Mouse (Mus musculus): ENCODE results near the gene Alox5ap. TPM values are rescaled to one million over a fixed set of nuclear protein-coding genes. Genes with fewer than 3 reads are reported as not detected.

Alox5ap gene
- polyA plus RNA-seq, 1 experiment from 2014 or later, result 8.7 TPM

GRCm38 (mm10) chr5:149293071-149293470 is 28.5 kb downstream of the Alox5ap start:
- Histone ChIP-seq H3K27me3 (ENCODE audit: low read depth, poor library complexity, severe bottlenecking) (no peaks in the 10 kb centered on the region), H3K27ac (no peak overlapping the region), H3K4me1 (no peaks in the 10 kb centered on the region), H3K4me3 (no peak overlapping the region), H3K36me3 (0 out of 2 replicates have a peak, but pooled peaks cover 3% of the 10 kb centered on the region), H3K9me3 (replicated peaks) (no peaks in the 10 kb centered on the region)
- 87% methylated on average over 4 of the region's 4 CpGs for WGBS
- no peak for DNase-seq (ENCODE audit: low spot score)

- no peaks in the 10 kb centered on the region for H3K27me3 ChIP-seq (ENCODE audit: low read depth, poor library complexity, severe bottlenecking)
- WGBS, result 95% methylated on average over 6 of the region's 6 CpGs
- no peak overlapping the region for H3K27ac ChIP-seq
- H3K4me1 ChIP-seq, result no peaks in the 10 kb centered on the region
- no peaks in the 10 kb centered on the region for H3K9me3 ChIP-seq (replicated peaks)
- DNase-seq (ENCODE audit: low spot score), result no peak
- H3K36me3 ChIP-seq, result 0 out of 2 replicates have a peak, but pooled peaks cover 3% of the 10 kb centered on the region
- H3K4me3 ChIP-seq, result no peak overlapping the region
Observed at GRCm38 (mm10) chr5:149296808-149297207, 32.2 kb downstream of the Alox5ap start.

GRCm38 (mm10) chr5:149297464-149297863 is 32.9 kb downstream of the Alox5ap start:
- Histone ChIP-seq H3K4me1 (no peaks in the 10 kb centered on the region), H3K27ac (no peak overlapping the region), H3K36me3 (0 out of 2 replicates have a peak, but pooled peaks cover 3% of the 10 kb centered on the region), H3K27me3 (ENCODE audit: low read depth, poor library complexity, severe bottlenecking) (no peaks in the 10 kb centered on the region), H3K9me3 (replicated peaks) (no peaks in the 10 kb centered on the region), H3K4me3 (no peak overlapping the region)
- no peak for DNase-seq (ENCODE audit: low spot score)
- WGBS, result 61% methylated on average over 2 of the region's 2 CpGs

- Histone ChIP-seq H3K27ac (no peak overlapping the region), H3K4me1 (no peaks in the 10 kb centered on the region), H3K27me3 (ENCODE audit: low read depth, poor library complexity, severe bottlenecking) (no peaks in the 10 kb centered on the region), H3K36me3 (0 out of 2 replicates have a peak, but pooled peaks cover 3% of the 10 kb centered on the region), H3K9me3 (replicated peaks) (no peaks in the 10 kb centered on the region), H3K4me3 (no peak overlapping the region)
- no peak for DNase-seq (ENCODE audit: low spot score)
- 70% methylated on average over 4 of the region's 4 CpGs for WGBS
Observed at GRCm38 (mm10) chr5:149298234-149298633, 33.7 kb downstream of the Alox5ap start.

- DNase-seq (ENCODE audit: low spot score), result no peak
- no peak overlapping the region for H3K4me3 ChIP-seq
- no peaks in the 10 kb centered on the region for H3K27me3 ChIP-seq (ENCODE audit: low read depth, poor library complexity, severe bottlenecking)
- H3K4me1 ChIP-seq, result peaks cover 26% of the 10 kb centered on the region
- no peaks in the 10 kb centered on the region for H3K9me3 ChIP-seq (replicated peaks)
- 68% methylated on average over 23 of the region's 23 CpGs for WGBS
- peak overlapping the region; percentile 72 for H3K27ac ChIP-seq
- H3K36me3 ChIP-seq, result 0 out of 2 replicates have a peak, but pooled peaks cover 2% of the 10 kb centered on the region
Observed at GRCm38 (mm10) chr5:149312884-149313652, 48.5 kb downstream of the Alox5ap start.

GRCm38 (mm10) chr5:149314514-149315081 is 50.0 kb downstream of the Alox5ap start:
- 87% methylated on average over 12 of the region's 12 CpGs for WGBS
- Histone ChIP-seq H3K4me1 (peaks cover 39% of the 10 kb centered on the region), H3K36me3 (0 out of 2 replicates have a peak, but pooled peaks cover 2% of the 10 kb centered on the region), H3K27me3 (ENCODE audit: low read depth, poor library complexity, severe bottlenecking) (no peaks in the 10 kb centered on the region), H3K27ac (peak overlapping the region; percentile 53; the same call in 1 of the 2 replicates), H3K9me3 (replicated peaks) (no peaks in the 10 kb centered on the region), H3K4me3 (no peak overlapping the region)
- no peak for DNase-seq (ENCODE audit: low spot score)

- Histone ChIP-seq H3K4me3 (no peak overlapping the region), H3K9me3 (replicated peaks) (no peaks in the 10 kb centered on the region), H3K4me1 (peaks cover 61% of the 10 kb centered on the region), H3K27ac (peak overlapping the region; percentile 95), H3K36me3 (0 out of 2 replicates have a peak, but pooled peaks cover 2% of the 10 kb centered on the region), H3K27me3 (ENCODE audit: low read depth, poor library complexity, severe bottlenecking) (no peaks in the 10 kb centered on the region)
- peak; percentile 58 for DNase-seq (ENCODE audit: low spot score)
- 37% methylated on average over 4 of the region's 4 CpGs for WGBS
Observed at GRCm38 (mm10) chr5:149316926-149317325, 52.4 kb downstream of the Alox5ap start.

- Histone ChIP-seq H3K36me3 (0 out of 2 replicates have a peak, but pooled peaks cover 2% of the 10 kb centered on the region), H3K9me3 (replicated peaks) (no peaks in the 10 kb centered on the region), H3K4me3 (peak overlapping the region; percentile 40), H3K27me3 (ENCODE audit: low read depth, poor library complexity, severe bottlenecking) (no peaks in the 10 kb centered on the region), H3K4me1 (peaks cover 76% of the 10 kb centered on the region), H3K27ac (peak overlapping the region; percentile 95)
- peak; percentile 58 for DNase-seq (ENCODE audit: low spot score)
- WGBS, result 11% methylated on average over 9 of the region's 9 CpGs
Observed at GRCm38 (mm10) chr5:149319874-149320323, 55.3 kb downstream of the Alox5ap start.

- peak overlapping the region; percentile 95 for H3K27ac ChIP-seq
- H3K4me1 ChIP-seq, result peaks cover 80% of the 10 kb centered on the region
- under 1% methylated on average over 15 of the region's 15 CpGs for WGBS
- H3K36me3 ChIP-seq, result no peaks in the 10 kb centered on the region
- H3K27me3 ChIP-seq (ENCODE audit: low read depth, poor library complexity, severe bottlenecking), result no peaks in the 10 kb centered on the region
- H3K4me3 ChIP-seq, result peak overlapping the region; percentile 40
- DNase-seq (ENCODE audit: low spot score), result peak; percentile 94
- no peaks in the 10 kb centered on the region for H3K9me3 ChIP-seq (replicated peaks)
Observed at GRCm38 (mm10) chr5:149320534-149321482, 56.2 kb downstream of the Alox5ap start.

- H3K27ac ChIP-seq, result peak overlapping the region; percentile 95
- H3K36me3 ChIP-seq, result no peaks in the 10 kb centered on the region
- DNase-seq (ENCODE audit: low spot score), result peak; percentile 59
- peaks cover 77% of the 10 kb centered on the region for H3K4me1 ChIP-seq
- no peaks in the 10 kb centered on the region for H3K27me3 ChIP-seq (ENCODE audit: low read depth, poor library complexity, severe bottlenecking)
- H3K9me3 ChIP-seq (replicated peaks), result no peaks in the 10 kb centered on the region
- H3K4me3 ChIP-seq, result peak overlapping the region; percentile 22
- 21% methylated on average over 15 of the region's 15 CpGs for WGBS
Observed at GRCm38 (mm10) chr5:149321909-149322841, 57.6 kb downstream of the Alox5ap start.

- WGBS, result 84% methylated on average over 9 of the region's 9 CpGs
- Histone ChIP-seq H3K9me3 (replicated peaks) (no peaks in the 10 kb centered on the region), H3K4me1 (peaks cover 68% of the 10 kb centered on the region), H3K27ac (peak overlapping the region; percentile 95), H3K4me3 (0 out of 2 replicates have a peak overlapping the region, but pooled peaks have one; percentile 22), H3K27me3 (ENCODE audit: low read depth, poor library complexity, severe bottlenecking) (no peaks in the 10 kb centered on the region), H3K36me3 (no peaks in the 10 kb centered on the region)
- DNase-seq (ENCODE audit: low spot score), result no peak
Observed at GRCm38 (mm10) chr5:149322938-149323553, 58.5 kb downstream of the Alox5ap start.

Data from limb, embryonic 10.5 days (tissue).